Mouse (Mus musculus): ENCODE data around the gene Lrig1. TPM values are rescaled to one million over a fixed set of nuclear protein-coding genes. Genes with fewer than 3 reads are reported as not detected.

Gene Lrig1
- polyA plus RNA-seq, 1 experiment = 0.06 TPM

- Histone ChIP-seq H3K9me3 (no peaks in the 10 kb centered on the region), H3K4me1 (peaks cover 10% of the 10 kb centered on the region; the same call in 1 of the 2 replicates), H3K4me3 (replicated peaks) (no peak overlapping the region), H3K27me3 (replicated peaks) (no peaks in the 10 kb centered on the region), H3K36me3 (replicated peaks; ENCODE audit: low read length) (no peaks in the 10 kb centered on the region)
- TF ChIP-seq FLI1 (IDR thresholded peaks at IDR 0.05; ENCODE audit: low read length) (no peak), GATA1 (IDR thresholded peaks at IDR 0.05; ENCODE audit: borderline replicate concordance, low read length) (no peak)
These were observed 95.4 kb downstream of the Lrig1 start for GRCm38 (mm10) chr6:94604546-94604945.

- H3K4me3 ChIP-seq (replicated peaks) = no peak overlapping the region
- H3K27me3 ChIP-seq (replicated peaks) = no peaks in the 10 kb centered on the region
- TF ChIP-seq FLI1 (IDR thresholded peaks at IDR 0.05; ENCODE audit: low read length) (no peak), GATA1 (IDR thresholded peaks at IDR 0.05; ENCODE audit: borderline replicate concordance, low read length) (no peak)
- peaks cover 10% of the 10 kb centered on the region; the same call in 1 of the 2 replicates for H3K4me1 ChIP-seq
- H3K36me3 ChIP-seq (replicated peaks; ENCODE audit: low read length) = no peaks in the 10 kb centered on the region
- H3K9me3 ChIP-seq = no peaks in the 10 kb centered on the region
These were observed 95.9 kb downstream of the Lrig1 start for GRCm38 (mm10) chr6:94604072-94604471.

- H3K9me3 ChIP-seq = no peaks in the 10 kb centered on the region
- no peaks in the 10 kb centered on the region for H3K27me3 ChIP-seq (replicated peaks)
- TF ChIP-seq FLI1 (IDR thresholded peaks at IDR 0.05; ENCODE audit: low read length) (no peak), GATA1 (IDR thresholded peaks at IDR 0.05; ENCODE audit: borderline replicate concordance, low read length) (no peak)
- peaks cover 10% of the 10 kb centered on the region; the same call in 1 of the 2 replicates for H3K4me1 ChIP-seq
- H3K4me3 ChIP-seq (replicated peaks) = no peak overlapping the region
- H3K36me3 ChIP-seq (replicated peaks; ENCODE audit: low read length) = no peaks in the 10 kb centered on the region
These were observed 98.1 kb downstream of the Lrig1 start for GRCm38 (mm10) chr6:94601811-94602210.

GRCm38 (mm10) chr6:94601101-94601500, 98.9 kb downstream of the Lrig1 start:
- TF ChIP-seq FLI1 (IDR thresholded peaks at IDR 0.05; ENCODE audit: low read length) = no peak
- TF ChIP-seq GATA1 (IDR thresholded peaks at IDR 0.05; ENCODE audit: borderline replicate concordance, low read length) = no peak
- Histone ChIP-seq H3K4me1 (peaks cover 10% of the 10 kb centered on the region; the same call in 1 of the 2 replicates), H3K9me3 (no peaks in the 10 kb centered on the region), H3K4me3 (replicated peaks) (peak overlapping the region; percentile 29), H3K36me3 (replicated peaks; ENCODE audit: low read length) (no peaks in the 10 kb centered on the region), H3K27me3 (replicated peaks) (no peaks in the 10 kb centered on the region)

- TF ChIP-seq GATA1 (IDR thresholded peaks at IDR 0.05; ENCODE audit: borderline replicate concordance, low read length) (no peak), FLI1 (IDR thresholded peaks at IDR 0.05; ENCODE audit: low read length) (no peak)
- no peak overlapping the region for H3K4me3 ChIP-seq (replicated peaks)
- H3K9me3 ChIP-seq = no peaks in the 10 kb centered on the region
- H3K4me1 ChIP-seq = peaks cover 10% of the 10 kb centered on the region; the same call in 1 of the 2 replicates
- H3K36me3 ChIP-seq (replicated peaks; ENCODE audit: low read length) = no peaks in the 10 kb centered on the region
- no peaks in the 10 kb centered on the region for H3K27me3 ChIP-seq (replicated peaks)
These were observed 100.9 kb downstream of the Lrig1 start for GRCm38 (mm10) chr6:94599016-94599415.

- H3K27me3 ChIP-seq (replicated peaks) = no peaks in the 10 kb centered on the region
- H3K36me3 ChIP-seq (replicated peaks; ENCODE audit: low read length) = no peaks in the 10 kb centered on the region
- TF ChIP-seq FLI1 (IDR thresholded peaks at IDR 0.05; ENCODE audit: low read length) = no peak
- no peak for TF ChIP-seq GATA1 (IDR thresholded peaks at IDR 0.05; ENCODE audit: borderline replicate concordance, low read length)
These were observed 101.5 kb downstream of the Lrig1 start for GRCm38 (mm10) chr6:94598421-94598820.

GRCm38 (mm10) chr6:94596761-94597485, 103.0 kb downstream of the Lrig1 start:
- no peak for TF ChIP-seq GATA1 (IDR thresholded peaks at IDR 0.05; ENCODE audit: borderline replicate concordance, low read length)
- TF ChIP-seq FLI1 (IDR thresholded peaks at IDR 0.05; ENCODE audit: low read length) = no peak
- Histone ChIP-seq H3K27me3 (replicated peaks) (no peaks in the 10 kb centered on the region), H3K4me3 (replicated peaks) (no peak overlapping the region), H3K9me3 (no peaks in the 10 kb centered on the region), H3K36me3 (replicated peaks; ENCODE audit: low read length) (no peaks in the 10 kb centered on the region), H3K4me1 (peaks cover 10% of the 10 kb centered on the region; the same call in 1 of the 2 replicates)

More at GRCm38 (mm10) chr6:94598421-94598820, 101.5 kb downstream of the Lrig1 start:
- Histone ChIP-seq H3K4me3 (replicated peaks) (no peak overlapping the region), H3K4me1 (peaks cover 10% of the 10 kb centered on the region; the same call in 1 of the 2 replicates), H3K9me3 (no peaks in the 10 kb centered on the region)

GRCm38 (mm10) chr6:94596051-94596760, 103.8 kb downstream of the Lrig1 start:
- Histone ChIP-seq H3K9me3 (no peaks in the 10 kb centered on the region), H3K27me3 (replicated peaks) (no peaks in the 10 kb centered on the region), H3K36me3 (replicated peaks; ENCODE audit: low read length) (no peaks in the 10 kb centered on the region), H3K4me3 (replicated peaks) (no peak overlapping the region), H3K4me1 (peaks cover 2% of the 10 kb centered on the region; the same call in 1 of the 2 replicates)
- TF ChIP-seq GATA1 (IDR thresholded peaks at IDR 0.05; ENCODE audit: borderline replicate concordance, low read length) = no peak
- TF ChIP-seq FLI1 (IDR thresholded peaks at IDR 0.05; ENCODE audit: low read length) = no peak

GRCm38 (mm10) chr6:94595206-94595605, 104.8 kb downstream of the Lrig1 start:
- no peak for TF ChIP-seq GATA1 (IDR thresholded peaks at IDR 0.05; ENCODE audit: borderline replicate concordance, low read length)
- no peak for TF ChIP-seq FLI1 (IDR thresholded peaks at IDR 0.05; ENCODE audit: low read length)
- Histone ChIP-seq H3K4me1 (no peaks in the 10 kb centered on the region), H3K27me3 (replicated peaks) (no peaks in the 10 kb centered on the region)

GRCm38 (mm10) chr6:94594711-94595110, 105.2 kb downstream of the Lrig1 start:
- no peak for TF ChIP-seq FLI1 (IDR thresholded peaks at IDR 0.05; ENCODE audit: low read length)
- TF ChIP-seq GATA1 (IDR thresholded peaks at IDR 0.05; ENCODE audit: borderline replicate concordance, low read length) = no peak
- H3K9me3 ChIP-seq = no peaks in the 10 kb centered on the region
- no peak overlapping the region for H3K4me3 ChIP-seq (replicated peaks)
- no peaks in the 10 kb centered on the region for H3K27me3 ChIP-seq (replicated peaks)
- H3K4me1 ChIP-seq = no peaks in the 10 kb centered on the region
- no peaks in the 10 kb centered on the region for H3K36me3 ChIP-seq (replicated peaks; ENCODE audit: low read length)

More at GRCm38 (mm10) chr6:94595206-94595605, 104.8 kb downstream of the Lrig1 start:
- Histone ChIP-seq H3K4me3 (replicated peaks) (no peak overlapping the region), H3K36me3 (replicated peaks; ENCODE audit: low read length) (no peaks in the 10 kb centered on the region), H3K9me3 (no peaks in the 10 kb centered on the region)

All from megakaryocyte, embryonic 14.5 days (primary cell).